Mouse (Mus musculus) heart, adult 2 months (tissue): ENCODE data around the gene Cuedc2. TPM values are rescaled to one million over a fixed set of nuclear protein-coding genes. Genes with fewer than 3 reads are reported as not detected.

Experiments
- DNase-seq, 2 experiments: peaks; one replicate each; pipeline ENCODE4 v3.0.0; 2021
- H3K27ac ChIP-seq: fragments of 200-600 bp; 2 replicates; pipeline ENCODE4 v1.8.1; 2022
- H3K27me3 ChIP-seq: fragments of 200-500 bp; 2 replicates; pipeline ENCODE4 v1.6.1; 2012; ENCODE audit warnings: mild to moderate bottlenecking, low read length, inconsistent platforms, mixed read lengths; ENCODE audit not compliant: control insufficient read depth, insufficient read depth
- H3K36me3 ChIP-seq: fragments of 200-500 bp; 2 replicates; pipeline ENCODE4 v1.6.1; 2012; ENCODE audit warnings: low read length, inconsistent platforms; ENCODE audit not compliant: control insufficient read depth, insufficient read depth
- H3K4me1 ChIP-seq: fragments of 200-500 bp; 2 replicates; pipeline ENCODE4 v1.6.1; 2011; ENCODE audit warnings: low read length; ENCODE audit not compliant: control insufficient read depth, insufficient read depth
- H3K4me3 ChIP-seq: fragments of 200-600 bp; 2 replicates; pipeline ENCODE4 v1.8.1; 2022
- H3K79me2 ChIP-seq: fragments of 200-500 bp; replicated peaks from 2 replicates; pipeline ENCODE4 v1.6.1; 2012; ENCODE audit warnings: mild to moderate bottlenecking, inconsistent platforms, low read length, moderate library complexity, mixed read lengths; ENCODE audit not compliant: control insufficient read depth, insufficient read depth
- H3K9ac ChIP-seq: fragments of 200-500 bp; 2 replicates; pipeline ENCODE4 v1.6.1; 2012; ENCODE audit warnings: low read depth, mild to moderate bottlenecking, control low read depth, inconsistent platforms, low read length, mixed read lengths
- CTCF ChIP-seq: fragments of 200-600 bp; IDR thresholded peaks from 2 replicates; pipeline ENCODE4 v1.8.1; 2022; ENCODE audit warnings: antibody characterized with exemption, mild to moderate bottlenecking, moderate library complexity
- EP300 ChIP-seq: fragments of 200-500 bp; IDR thresholded peaks from 2 replicates; pipeline ENCODE4 v1.6.1; 2011; ENCODE audit warnings: low read depth, low read length, control low read depth; ENCODE audit not compliant: insufficient read depth
- POLR2A ChIP-seq: fragments of 200-500 bp; IDR thresholded peaks from 2 replicates; pipeline ENCODE4 v1.6.1; 2011; ENCODE audit warnings: mild to moderate bottlenecking, low read depth, low read length, control low read depth; ENCODE audit not compliant: insufficient read depth
- WGBS: fragments of 180-500 bp; shearing (Covaris S2); methylation state at CpG from one replicate; pipeline ENCODE4 v1.1.7; 2018; 5-methylcytosine and 5-hydroxymethylcytosine counted together
- intact Hi-C: fragments of 180-260 bp; cut with DNase I; formaldehyde crosslinking; loops from one replicate; pipeline ENCODE4 v1.15.1; 2025
- polyA plus RNA-seq: library from polyadenylated mRNA; depleted of rRNA; stranded (reverse); fragments of >200 nt; gene quantifications from 2 replicates; pipeline ENCODE4 v1.2.3, GENCODE M21; 2012
- total RNA-seq, 2 experiments: library from RNA; stranded (reverse); gene quantifications; 2 replicates each; pipeline ENCODE4 v1.2.3; 2021

The Cuedc2 gene
- total and polyA plus RNA-seq, 3 experiments = 58.7 to 91.3 (median 79.8) TPM

- Histone ChIP-seq H3K36me3 (no peaks in the 10 kb centered on the region), H3K4me1 (peaks cover 2% of the 10 kb centered on the region; the same call in 1 of the 2 replicates), H3K9ac (no peak overlapping the region), H3K27ac (no peak overlapping the region), H3K79me2 (no peaks in the 10 kb centered on the region), H3K4me3 (no peak overlapping the region), H3K27me3 (peaks cover 21% of the 10 kb centered on the region)
- TF ChIP-seq CTCF (no peak), EP300 (no peak), POLR2A (no peak)
- intact Hi-C loops = no loop called here
- DNase-seq = peak in 1 of 2 experiments; percentile 14
- WGBS = 35% methylated on average over 6 of the region's 6 CpGs
Measured at GRCm38 (mm10) chr19:46321101-46321943, 17.2 kb downstream of the Cuedc2 start.

- Histone ChIP-seq H3K4me1 (peaks cover 2% of the 10 kb centered on the region; the same call in 1 of the 2 replicates), H3K4me3 (no peak overlapping the region), H3K79me2 (no peaks in the 10 kb centered on the region), H3K9ac (no peak overlapping the region), H3K27me3 (peaks cover 27% of the 10 kb centered on the region), H3K36me3 (no peaks in the 10 kb centered on the region), H3K27ac (no peak overlapping the region)
- TF ChIP-seq EP300 (no peak), CTCF (no peak), POLR2A (no peak)
- intact Hi-C loops = no loop called here
- DNase-seq = peak; percentile 1 to 14
- 75% methylated on average over 8 of the region's 8 CpGs for WGBS
Measured at GRCm38 (mm10) chr19:46320076-46320785, 18.3 kb downstream of the Cuedc2 start.

- WGBS = 11% methylated on average over 16 of the region's 16 CpGs
- TF ChIP-seq EP300 = no peak
- TF ChIP-seq POLR2A = no peak
- TF ChIP-seq CTCF = no peak
- H3K79me2 ChIP-seq = no peaks in the 10 kb centered on the region
- H3K4me1 ChIP-seq = peaks cover 2% of the 10 kb centered on the region; the same call in 1 of the 2 replicates
- H3K27ac ChIP-seq = no peak overlapping the region
- peak; percentile 52 to 59 for DNase-seq
- no peak overlapping the region for H3K4me3 ChIP-seq
- no peaks in the 10 kb centered on the region for H3K36me3 ChIP-seq
- no peak overlapping the region for H3K9ac ChIP-seq
- peaks cover 27% of the 10 kb centered on the region for H3K27me3 ChIP-seq
- intact Hi-C loops = no loop called here
Measured at GRCm38 (mm10) chr19:46318586-46319378, 19.7 kb downstream of the Cuedc2 start.

- intact Hi-C loops = no loop called here
Measured at GRCm38 (mm10) chr19:46318031-46318471, 20.5 kb downstream of the Cuedc2 start.

GRCm38 (mm10) chr19:46317546-46317885, 21.0 kb downstream of the Cuedc2 start:
- DNase-seq = peak in 1 of 2 experiments; percentile 24
- H3K27me3 ChIP-seq = peaks cover 27% of the 10 kb centered on the region

More at GRCm38 (mm10) chr19:46318031-46318471, 20.5 kb downstream of the Cuedc2 start:
- peak overlapping the region; percentile 15; the same call in 1 of the 2 replicates for H3K9ac ChIP-seq
- no peak overlapping the region for H3K27ac ChIP-seq
- DNase-seq = peak; percentile 45 to 48
- H3K4me3 ChIP-seq = peak overlapping the region; percentile 14; the same call in 1 of the 2 replicates
- no peak for TF ChIP-seq CTCF
- no peak for TF ChIP-seq EP300
- TF ChIP-seq POLR2A = no peak
- WGBS = 2% methylated on average over 25 of the region's 42 CpGs
- no peaks in the 10 kb centered on the region for H3K79me2 ChIP-seq
- H3K27me3 ChIP-seq = peaks cover 27% of the 10 kb centered on the region
- H3K36me3 ChIP-seq = no peaks in the 10 kb centered on the region
- peaks cover 2% of the 10 kb centered on the region; the same call in 1 of the 2 replicates for H3K4me1 ChIP-seq

More at GRCm38 (mm10) chr19:46317546-46317885, 21.0 kb downstream of the Cuedc2 start:
- no peak overlapping the region for H3K27ac ChIP-seq
- intact Hi-C loops = no loop called here
- H3K4me1 ChIP-seq = peaks cover 2% of the 10 kb centered on the region; the same call in 1 of the 2 replicates
- WGBS = 1% methylated on average over 35 of the region's 48 CpGs
- no peak overlapping the region for H3K4me3 ChIP-seq
- no peak for TF ChIP-seq CTCF
- no peak for TF ChIP-seq POLR2A
- TF ChIP-seq EP300 = no peak
- no peaks in the 10 kb centered on the region for H3K79me2 ChIP-seq
- 0 out of 2 replicates have a peak overlapping the region, but pooled peaks have one; percentile 10 for H3K9ac ChIP-seq
- no peaks in the 10 kb centered on the region for H3K36me3 ChIP-seq
